Mouse (Mus musculus): ENCODE data around the gene Rtp1. TPM values are rescaled to one million over a fixed set of nuclear protein-coding genes. Genes with fewer than 3 reads are reported as not detected.
A peak's percentile ranks its signal among the peaks of the same experiment; 100 is the strongest.

Gene Rtp1
- polyA plus RNA-seq, 1 experiment from 2014 or later: not detected

GRCm38 (mm10) chr16:23456534-23456933, 27.6 kb downstream of the Rtp1 start:
- Histone ChIP-seq H3K9ac (replicated peaks) (no peak overlapping the region), H3K4me1 (replicated peaks) (peaks cover 18% of the 10 kb centered on the region), H3K36me3 (no peaks in the 10 kb centered on the region), H3K4me3 (replicated peaks) (no peak overlapping the region), H3K27ac (no peak overlapping the region), H3K9me3 (no peaks in the 10 kb centered on the region), H3K4me2 (no peak overlapping the region), H3K27me3 (no peaks in the 10 kb centered on the region)
- no peak for ATAC-seq (ENCODE audit: insufficient number of reproducible peaks, insufficient read depth, low FRiP score, low TSS enrichment, low read depth)
- 65% methylated on average over 3 of the region's 3 CpGs for WGBS

GRCm38 (mm10) chr16:23457338-23457737, 28.4 kb downstream of the Rtp1 start:
- WGBS: 94% methylated on average over 5 of the region's 5 CpGs
- H3K27ac ChIP-seq: no peak overlapping the region
- no peak for ATAC-seq (ENCODE audit: insufficient number of reproducible peaks, insufficient read depth, low FRiP score, low TSS enrichment, low read depth)
- no peaks in the 10 kb centered on the region for H3K9me3 ChIP-seq
- H3K36me3 ChIP-seq: no peaks in the 10 kb centered on the region
- H3K9ac ChIP-seq (replicated peaks): no peak overlapping the region
- no peak overlapping the region for H3K4me2 ChIP-seq
- peaks cover 18% of the 10 kb centered on the region for H3K4me1 ChIP-seq (replicated peaks)
- H3K4me3 ChIP-seq (replicated peaks): no peak overlapping the region
- H3K27me3 ChIP-seq: no peaks in the 10 kb centered on the region

- H3K4me3 ChIP-seq (replicated peaks): no peak overlapping the region
- H3K9ac ChIP-seq (replicated peaks): no peak overlapping the region
- H3K27me3 ChIP-seq: no peaks in the 10 kb centered on the region
- peak overlapping the region; percentile 2; the same call in 1 of the 2 replicates for H3K4me2 ChIP-seq
- peaks cover 18% of the 10 kb centered on the region for H3K4me1 ChIP-seq (replicated peaks)
- no peaks in the 10 kb centered on the region for H3K36me3 ChIP-seq
- WGBS: 36% methylated on average over 7 of the region's 7 CpGs
- ATAC-seq (ENCODE audit: insufficient number of reproducible peaks, insufficient read depth, low FRiP score, low TSS enrichment, low read depth): peak; percentile 47; the same call in 1 of the 2 replicates
- H3K9me3 ChIP-seq: no peaks in the 10 kb centered on the region
- H3K27ac ChIP-seq: peak overlapping the region; percentile 20; the same call in 1 of the 2 replicates
These were observed 30.1 kb downstream of the Rtp1 start for GRCm38 (mm10) chr16:23458906-23459588.

GRCm38 (mm10) chr16:23463671-23464347, 34.9 kb downstream of the Rtp1 start:
- Histone ChIP-seq H3K27ac (no peak overlapping the region), H3K9ac (replicated peaks) (no peak overlapping the region), H3K27me3 (0 out of 2 replicates have a peak, but pooled peaks cover 3% of the 10 kb centered on the region), H3K36me3 (no peaks in the 10 kb centered on the region), H3K4me1 (replicated peaks) (peaks cover 11% of the 10 kb centered on the region; the same call in 1 of the 2 replicates), H3K4me3 (replicated peaks) (no peak overlapping the region), H3K4me2 (no peak overlapping the region), H3K9me3 (no peaks in the 10 kb centered on the region)
- no peak for ATAC-seq (ENCODE audit: insufficient number of reproducible peaks, insufficient read depth, low FRiP score, low TSS enrichment, low read depth)
- 90% methylated on average over 4 of the region's 4 CpGs for WGBS

GRCm38 (mm10) chr16:23471551-23471950, 42.6 kb downstream of the Rtp1 start:
- WGBS: 92% methylated on average over 6 of the region's 6 CpGs
- H3K36me3 ChIP-seq: no peaks in the 10 kb centered on the region
- no peak overlapping the region for H3K4me2 ChIP-seq
- no peak overlapping the region for H3K4me3 ChIP-seq (replicated peaks)
- H3K27ac ChIP-seq: no peak overlapping the region
- no peaks in the 10 kb centered on the region for H3K9me3 ChIP-seq
- ATAC-seq (ENCODE audit: insufficient number of reproducible peaks, insufficient read depth, low FRiP score, low TSS enrichment, low read depth): no peak
- no peaks in the 10 kb centered on the region for H3K27me3 ChIP-seq
- H3K4me1 ChIP-seq (replicated peaks): no peaks in the 10 kb centered on the region
- H3K9ac ChIP-seq (replicated peaks): no peak overlapping the region

GRCm38 (mm10) chr16:23472046-23472445, 43.1 kb downstream of the Rtp1 start:
- 48% methylated on average over 3 of the region's 3 CpGs for WGBS
- Histone ChIP-seq H3K4me3 (replicated peaks) (no peak overlapping the region), H3K27me3 (no peaks in the 10 kb centered on the region), H3K36me3 (no peaks in the 10 kb centered on the region), H3K27ac (no peak overlapping the region), H3K4me2 (no peak overlapping the region), H3K9ac (replicated peaks) (no peak overlapping the region), H3K9me3 (no peaks in the 10 kb centered on the region), H3K4me1 (replicated peaks) (no peaks in the 10 kb centered on the region)
- ATAC-seq (ENCODE audit: insufficient number of reproducible peaks, insufficient read depth, low FRiP score, low TSS enrichment, low read depth): no peak

- H3K9me3 ChIP-seq: no peaks in the 10 kb centered on the region
- no peak overlapping the region for H3K4me2 ChIP-seq
- no peaks in the 10 kb centered on the region for H3K27me3 ChIP-seq
- no peak overlapping the region for H3K27ac ChIP-seq
- 84% methylated on average over 4 of the region's 4 CpGs for WGBS
- no peak overlapping the region for H3K9ac ChIP-seq (replicated peaks)
- no peaks in the 10 kb centered on the region for H3K36me3 ChIP-seq
- H3K4me3 ChIP-seq (replicated peaks): no peak overlapping the region
- no peak for ATAC-seq (ENCODE audit: insufficient number of reproducible peaks, insufficient read depth, low FRiP score, low TSS enrichment, low read depth)
- no peaks in the 10 kb centered on the region for H3K4me1 ChIP-seq (replicated peaks)
These were observed 46.7 kb downstream of the Rtp1 start for GRCm38 (mm10) chr16:23475651-23476050.

GRCm38 (mm10) chr16:23476598-23476997, 47.7 kb downstream of the Rtp1 start:
- Histone ChIP-seq H3K27me3 (no peaks in the 10 kb centered on the region), H3K9me3 (no peaks in the 10 kb centered on the region), H3K4me2 (no peak overlapping the region), H3K4me1 (replicated peaks) (no peaks in the 10 kb centered on the region), H3K27ac (no peak overlapping the region), H3K9ac (replicated peaks) (no peak overlapping the region), H3K4me3 (replicated peaks) (no peak overlapping the region), H3K36me3 (no peaks in the 10 kb centered on the region)
- no peak for ATAC-seq (ENCODE audit: insufficient number of reproducible peaks, insufficient read depth, low FRiP score, low TSS enrichment, low read depth)

- H3K27ac ChIP-seq: no peak overlapping the region
- no peak overlapping the region for H3K4me2 ChIP-seq
- H3K9me3 ChIP-seq: no peaks in the 10 kb centered on the region
- H3K4me3 ChIP-seq (replicated peaks): no peak overlapping the region
- WGBS: 78% methylated on average over 7 of the region's 7 CpGs
- H3K27me3 ChIP-seq: no peaks in the 10 kb centered on the region
- H3K36me3 ChIP-seq: no peaks in the 10 kb centered on the region
- ATAC-seq (ENCODE audit: insufficient number of reproducible peaks, insufficient read depth, low FRiP score, low TSS enrichment, low read depth): no peak
- peaks cover 9% of the 10 kb centered on the region for H3K4me1 ChIP-seq (replicated peaks)
- no peak overlapping the region for H3K9ac ChIP-seq (replicated peaks)
These were observed 51.1 kb downstream of the Rtp1 start for GRCm38 (mm10) chr16:23479872-23480603.

- ATAC-seq (ENCODE audit: insufficient number of reproducible peaks, insufficient read depth, low FRiP score, low TSS enrichment, low read depth): no peak
- Histone ChIP-seq H3K4me2 (no peak overlapping the region), H3K27me3 (no peaks in the 10 kb centered on the region), H3K9me3 (no peaks in the 10 kb centered on the region), H3K27ac (no peak overlapping the region), H3K4me3 (replicated peaks) (no peak overlapping the region), H3K9ac (replicated peaks) (no peak overlapping the region), H3K4me1 (replicated peaks) (peaks cover 9% of the 10 kb centered on the region), H3K36me3 (no peaks in the 10 kb centered on the region)
- 82% methylated on average over 3 of the region's 3 CpGs for WGBS
These were observed 53.3 kb downstream of the Rtp1 start for GRCm38 (mm10) chr16:23482218-23482617.

GRCm38 (mm10) chr16:23482846-23483245, 53.9 kb downstream of the Rtp1 start:
- ATAC-seq (ENCODE audit: insufficient number of reproducible peaks, insufficient read depth, low FRiP score, low TSS enrichment, low read depth): no peak
- whole genome bisulfite sequencing: 93% methylated on average over 12 of the region's 12 CpGs

More at GRCm38 (mm10) chr16:23482846-23483245, 53.9 kb downstream of the Rtp1 start:
- Histone ChIP-seq H3K4me3 (replicated peaks) (no peak overlapping the region), H3K27ac (no peak overlapping the region), H3K9me3 (no peaks in the 10 kb centered on the region), H3K36me3 (no peaks in the 10 kb centered on the region), H3K27me3 (no peaks in the 10 kb centered on the region), H3K4me2 (no peak overlapping the region), H3K9ac (replicated peaks) (no peak overlapping the region), H3K4me1 (replicated peaks) (peaks cover 9% of the 10 kb centered on the region)
